9 mouse cellular contexts compared by ENCODE assay signal in genomic region chr14:45462374-45462773, GRCm38 (mm10). TPM values are rescaled to one million over a fixed set of nuclear protein-coding genes. Genes with fewer than 3 reads are reported as not detected.
DNase-seq lines count a peak whose midpoint lies in the region; ATAC-seq and TF ChIP-seq lines count a peak whose summit lies in the region.
"Had no signal": no experiment of that assay in that cellular context is flagged by ENCODE, and none has a peak within 500 bp of the region (broad histone marks: within the 10 kb centered on the region; RNA-seq: fewer than 3 reads in every experiment).

No protein-coding gene starts in this region.

- no peaks in the 10 kb centered on the region for H3K27me3 ChIP-seq in hindbrain, embryonic 14.5 days (ENCODE audit: control insufficient read depth, insufficient read depth, low read length)
- H3K27me3 ChIP-seq in midbrain, embryonic 13.5 days, result no peaks in the 10 kb centered on the region

- H3K4me2 ChIP-seq in hindbrain, embryonic 14.5 days (replicated peaks), result 0 out of 2 replicates have a peak overlapping the region, but pooled peaks have one; percentile 8
- peak overlapping the region; percentile 25; the same call in 1 of the 2 replicates for H3K4me2 ChIP-seq in midbrain, embryonic 13.5 days (replicated peaks)

- WGBS in hindbrain, embryonic 14.5 days, result 10% methylated on average over 6 of the region's 6 CpGs
- 14% methylated on average over 6 of the region's 6 CpGs for WGBS in midbrain, embryonic 13.5 days

- TF ChIP-seq CTCF in brain, embryonic 14.5 days (IDR thresholded peaks at IDR 0.05; ENCODE audit: borderline replicate concordance, extremely low read depth, insufficient read depth, insufficient read length), result peak; percentile 17; the same call in 1 of the 2 replicates

- H3K36me3 ChIP-seq in hindbrain, embryonic 14.5 days (replicated peaks; ENCODE audit: control insufficient read depth, insufficient read depth), result peaks cover 67% of the 10 kb centered on the region
- H3K36me3 ChIP-seq in midbrain, embryonic 13.5 days, result peaks cover 45% of the 10 kb centered on the region

- peak; percentile 88 for ATAC-seq in hindbrain, embryonic 14.5 days (ENCODE audit: low FRiP score)
- ATAC-seq in midbrain, embryonic 13.5 days, result peak; percentile 87
- ATAC-seq in granulocyte monocyte progenitor cell, adult 5-6 weeks (replicated peaks; ENCODE audit: poor library complexity, severe bottlenecking), result no peak

- no peak overlapping the region for H3K4me3 ChIP-seq in hindbrain, embryonic 14.5 days (replicated peaks; ENCODE audit: low read length)
- no peak overlapping the region for H3K4me3 ChIP-seq in midbrain, embryonic 13.5 days (replicated peaks)

- peaks cover 17% of the 10 kb centered on the region for H3K4me1 ChIP-seq in hindbrain, embryonic 14.5 days (replicated peaks; ENCODE audit: control insufficient read depth, insufficient read depth, low read length)
- peaks cover 25% of the 10 kb centered on the region for H3K4me1 ChIP-seq in midbrain, embryonic 13.5 days (replicated peaks)

- peak overlapping the region; percentile 82 for H3K27ac ChIP-seq in hindbrain, embryonic 14.5 days
- peak overlapping the region; percentile 81 for H3K27ac ChIP-seq in midbrain, embryonic 13.5 days

- H3K9me3 ChIP-seq in hindbrain, embryonic 14.5 days (ENCODE audit: control insufficient read depth, low read length), result no peaks in the 10 kb centered on the region
- no peaks in the 10 kb centered on the region for H3K9me3 ChIP-seq in midbrain, embryonic 13.5 days

- TF ChIP-seq POLR2A in brain, embryonic 14.5 days (IDR thresholded peaks at IDR 0.05; ENCODE audit: borderline replicate concordance, extremely low read depth, insufficient read depth, insufficient read length, poor library complexity, severe bottlenecking), result no peak

- peak; percentile 77 for DNase-seq in MN1 (ENCODE audit: low spot score)
- peak; percentile 93 for DNase-seq in brain, embryonic 14.5 days (ENCODE audit: low read depth)
- DNase-seq in hindbrain, embryonic 14.5 days (ENCODE audit: low spot score), result peak; percentile 78
- no peak for DNase-seq in testis, postnatal 10 days (ENCODE audit: low spot score)
- no peak for DNase-seq in gastrocnemius, adult 8-10 months (ENCODE audit: low spot score in 2 of 2)
- DNase-seq: adrenal gland, postnatal 14 days; kidney, adult 18-20 months had no signal

- H3K9ac ChIP-seq in hindbrain, embryonic 14.5 days, result no peak overlapping the region
- peak overlapping the region; percentile 16; the same call in 1 of the 2 replicates for H3K9ac ChIP-seq in midbrain, embryonic 13.5 days (replicated peaks)

RNA-seq across cellular contexts. Expression of gene Gnpnat1, which starts 57.7 kb away (rescaled TPM):
- 11.2 and 12.5 TPM in 2 replicates for polyA plus RNA-seq in brain, embryonic 14.5 days (2012; rRNA removed)
- 29.5 and 30.2 TPM in 2 replicates for polyA plus RNA-seq in hindbrain, embryonic 14.5 days (2014; fragmentation: Nextera tagmentation; extraction: Ambion mirVana)
- 29.2 and 30.6 TPM in 2 replicates for polyA plus RNA-seq in midbrain, embryonic 13.5 days (2015; fragmentation: Nextera tagmentation; extraction: Ambion mirVana)
- 10 to 100 TPM in 1 of 4 experiments, 1 to 10 TPM in 3; 7.2 to 10.8 (median 9.7) TPM for total RNA-seq in gastrocnemius, adult 8-10 months (2022)
- total RNA-seq in granulocyte monocyte progenitor cell, adult 5-6 weeks (2014; fragmentation: Nextera tagmentation), result 42.0 and 72.4 TPM in 2 replicates
- total RNA-seq in granulocyte monocyte progenitor cell, adult 5-6 weeks (2017), result 30.2 and 50.2 TPM in 2 replicates

Comparison
In these comparisons a context has a peak if more than half of its experiments do, and no peak if none do; other contexts are left out.
1. DNase-seq: peak in MN1 (single experiment), brain, embryonic 14.5 days (single experiment) and hindbrain, embryonic 14.5 days (single experiment); none in testis, postnatal 10 days (single experiment) and gastrocnemius, adult 8-10 months (0 of 2).